32 mouse cellular contexts compared by ENCODE assay signal in genomic region chr4:141818861-141819260, GRCm38 (mm10). TPM values are rescaled to one million over a fixed set of nuclear protein-coding genes. Genes with fewer than 3 reads are reported as not detected.
DNase-seq lines count a peak whose midpoint lies in the region; TF ChIP-seq lines count a peak whose summit lies in the region.
"Had no signal": no experiment of that assay in that cellular context is flagged by ENCODE, and none has a peak within 500 bp of the region (broad histone marks: within the 10 kb centered on the region; RNA-seq: fewer than 3 reads in every experiment).

No protein-coding gene starts in this region.

- H3K4me1 ChIP-seq in heart, embryonic 10.5 days = peaks cover 15% of the 10 kb centered on the region
- H3K4me1 ChIP-seq in testis, adult 2 months (ENCODE audit: control insufficient read depth, insufficient read depth, low read length) = peaks cover 14% of the 10 kb centered on the region
- H3K4me1 ChIP-seq: embryonic facial prominence, embryonic 15.5 days had no signal

- H3K9me3 ChIP-seq in heart, embryonic 10.5 days = no peaks in the 10 kb centered on the region
- H3K9me3 ChIP-seq: embryonic facial prominence, embryonic 13.5 days; embryonic facial prominence, embryonic 15.5 days; forebrain, embryonic 10.5 days; forebrain, embryonic 12.5 days; G1E had no signal

- 83% methylated on average over 13 of the region's 13 CpGs for WGBS in heart, embryonic 10.5 days

- TF ChIP-seq POLR2A in testis, adult 2 months (IDR thresholded peaks at IDR 0.05; ENCODE audit: control insufficient read depth, low read depth, low read length) = 0 out of 2 replicates have a peak, but pooled peaks have one; percentile 6

- no peak overlapping the region for H3K27ac ChIP-seq in heart, embryonic 10.5 days
- H3K27ac ChIP-seq in testis, adult 2 months (ENCODE audit: control insufficient read depth, insufficient read depth, low read depth, low read length) = no peak overlapping the region
- H3K27ac ChIP-seq: embryonic facial prominence, embryonic 13.5 days; embryonic facial prominence, embryonic 15.5 days; forebrain, embryonic 10.5 days; forebrain, embryonic 12.5 days had no signal

- no peak overlapping the region for H3K4me3 ChIP-seq in heart, embryonic 10.5 days
- H3K4me3 ChIP-seq in testis, adult 2 months (ENCODE audit: control insufficient read depth, low read depth, low read length) = peak overlapping the region; percentile 39
- H3K4me3 ChIP-seq: embryonic facial prominence, embryonic 13.5 days; embryonic facial prominence, embryonic 15.5 days; erythroblast, embryonic 14.5 days; forebrain, embryonic 10.5 days; forebrain, embryonic 12.5 days had no signal

- DNase-seq in heart, adult 11 months = peak; percentile 44
- DNase-seq in heart, embryonic 10.5 days (ENCODE audit: low spot score) = no peak
- no peak for DNase-seq in testis, postnatal 14 days (ENCODE audit: low spot score)
- DNase-seq in urinary bladder, postnatal 10 days (ENCODE audit: low spot score) = peak; percentile 8
- DNase-seq in urinary bladder, postnatal 25 days (ENCODE audit: low spot score) = no peak
- peak; percentile 51 for DNase-seq in ZHBTc4 (ENCODE audit: low read depth, low spot score)
- DNase-seq in ovary, adult 18-20 months (ENCODE audit: low spot score) = no peak
- DNase-seq: adrenal gland, adult 2 months; adrenal gland, postnatal 10 days; adrenal gland, postnatal 25 days; B cell, adult 2 months; cerebellum, adult 11 months; cerebellum, adult 18-20 months; cerebellum, adult 8-10 months; cerebellum, adult 9-11 months; cerebellum, postnatal 14 days; cerebellum, postnatal 36 days; embryo, embryonic 11 days had no signal

- H3K36me3 ChIP-seq in heart, embryonic 10.5 days = peaks cover 22% of the 10 kb centered on the region
- no peaks in the 10 kb centered on the region; the same call in 1 of the 2 replicates for H3K36me3 ChIP-seq in testis, adult 2 months (ENCODE audit: control insufficient read depth, insufficient read depth, low read length)

- no peaks in the 10 kb centered on the region for H3K27me3 ChIP-seq in heart, embryonic 10.5 days (ENCODE audit: insufficient read depth, poor library complexity, severe bottlenecking)
- no peaks in the 10 kb centered on the region for H3K27me3 ChIP-seq in testis, adult 2 months (ENCODE audit: control insufficient read depth, insufficient read depth, low read length)
- H3K27me3 ChIP-seq: CH12.LX; embryonic facial prominence, embryonic 13.5 days; embryonic facial prominence, embryonic 15.5 days; forebrain, embryonic 12.5 days; Patski had no signal

- 0 out of 2 replicates have a peak, but pooled peaks have one; percentile 5 for TF ChIP-seq CTCF in testis, adult 2 months (IDR thresholded peaks at IDR 0.05; ENCODE audit: control insufficient read depth, insufficient read depth, insufficient replicate concordance, low read depth, low read length)

RNA-seq across cellular contexts. Expression of gene Cela2a, which starts 7.1 kb away (rescaled TPM):
- polyA plus RNA-seq in heart, embryonic 10.5 days (2016; fragmentation: Nextera tagmentation; extraction: Ambion mirVana) = not detected in 2 replicates
- 6.2 and 6.5 TPM in 2 replicates for polyA plus RNA-seq in testis, adult 2 months (2012; rRNA removed)
- polyA plus RNA-seq: CD4-positive, CD25-positive, alpha-beta regulatory T cell, adult 4 months; embryonic facial prominence, embryonic 11.5 days; embryonic facial prominence, embryonic 13.5 days; embryonic facial prominence, embryonic 15.5 days; erythroblast, embryonic 14.5 days; forebrain, embryonic 10.5 days; forebrain, embryonic 12.5 days; forebrain, embryonic 14.5 days; forebrain, embryonic 16.5 days; G1E; Patski had no signal

RNA-seq across cellular contexts. Expression of gene Casp9, which starts 25.4 kb away (rescaled TPM):
- 21.4 and 22.5 TPM in 2 replicates for polyA plus RNA-seq in heart, embryonic 10.5 days (2016; fragmentation: Nextera tagmentation; extraction: Ambion mirVana)
- 7.8 and 8.0 TPM in 2 replicates for polyA plus RNA-seq in testis, adult 2 months (2012; rRNA removed)

RNA-seq across cellular contexts. Expression of gene Ctrc, which starts 27.3 kb away (rescaled TPM):
- not detected in 2 replicates for polyA plus RNA-seq in heart, embryonic 10.5 days (2016; fragmentation: Nextera tagmentation; extraction: Ambion mirVana)
- 0.66 and 1.4 TPM in 2 replicates for polyA plus RNA-seq in testis, adult 2 months (2012; rRNA removed)
- polyA plus RNA-seq: adrenal gland, adult 2 months; brain, embryonic 14.5 days; CD4-positive, CD25-positive, alpha-beta regulatory T cell, adult 4 months; embryonic facial prominence, embryonic 11.5 days; embryonic facial prominence, embryonic 13.5 days; embryonic facial prominence, embryonic 15.5 days; erythroblast, embryonic 14.5 days; forebrain, embryonic 10.5 days; forebrain, embryonic 12.5 days; forebrain, embryonic 14.5 days; forebrain, embryonic 16.5 days; G1E; Patski had no signal

RNA-seq across cellular contexts. Expression of gene Dnajc16, which starts 28.1 kb away (rescaled TPM):
- 5.0 and 5.4 TPM in 2 replicates for polyA plus RNA-seq in heart, embryonic 10.5 days (2016; fragmentation: Nextera tagmentation; extraction: Ambion mirVana)
- polyA plus RNA-seq in testis, adult 2 months (2012; rRNA removed) = 11.3 and 12.2 TPM in 2 replicates

RNA-seq across cellular contexts. Expression of gene Efhd2, which starts 55.9 kb away (rescaled TPM):
- 139 and 151 TPM in 2 replicates for polyA plus RNA-seq in heart, embryonic 10.5 days (2016; fragmentation: Nextera tagmentation; extraction: Ambion mirVana)
- polyA plus RNA-seq in testis, adult 2 months (2012; rRNA removed) = 56.1 and 57.6 TPM in 2 replicates

Comparison
In these comparisons a context has a peak if more than half of its experiments do, and no peak if none do; other contexts are left out.
1. DNase-seq: peak in heart, adult 11 months (single experiment), urinary bladder, postnatal 10 days (single experiment) and ZHBTc4 (single experiment); none in heart, embryonic 10.5 days (single experiment), testis, postnatal 14 days (single experiment), urinary bladder, postnatal 25 days (single experiment) and ovary, adult 18-20 months (single experiment).